In genomic region chr5:17874335-17874734, GRCm38 (mm10) we compare ENCODE assay signal across 24 mouse cellular contexts. TPM values are rescaled to one million over a fixed set of nuclear protein-coding genes. Genes with fewer than 3 reads are reported as not detected.
"Had no signal": no experiment of that assay in that cellular context is flagged by ENCODE, and none has a peak within 500 bp of the region (broad histone marks: within the 10 kb centered on the region; RNA-seq: fewer than 3 reads in every experiment).

No protein-coding gene starts in this region.

- H3K9me3 ChIP-seq: heart, embryonic 10.5 days; heart, embryonic 12.5 days; hindbrain, embryonic 10.5 days; hindbrain, embryonic 12.5 days; intestine, embryonic 15.5 days; kidney, embryonic 15.5 days; limb, embryonic 15.5 days; liver, embryonic 12.5 days had no signal

- H3K27ac ChIP-seq: heart, embryonic 10.5 days; hindbrain, embryonic 10.5 days; hindbrain, embryonic 12.5 days; hindbrain, embryonic 14.5 days; intestine, embryonic 15.5 days; kidney, embryonic 15.5 days; layer of hippocampus, adult 2 months; left cerebral cortex, adult 2 months; limb, embryonic 15.5 days; liver, embryonic 12.5 days; liver, embryonic 14.5 days had no signal

- H3K9ac ChIP-seq: heart, embryonic 12.5 days; hindbrain, embryonic 12.5 days; hindbrain, embryonic 14.5 days; intestine, embryonic 15.5 days; kidney, embryonic 15.5 days; limb, embryonic 15.5 days; liver, embryonic 12.5 days; liver, embryonic 14.5 days had no signal

- H3K27me3 ChIP-seq: heart, embryonic 12.5 days; hindbrain, embryonic 12.5 days; intestine, embryonic 15.5 days; kidney, embryonic 15.5 days; limb, embryonic 15.5 days; liver, embryonic 12.5 days had no signal

- DNase-seq: gastrocnemius, postnatal 10 days; gastrocnemius, postnatal 25 days; heart, adult 18-20 months; heart, postnatal 10 days; heart, postnatal 4 days; kidney, adult 2 months; kidney, adult 9 months; kidney, postnatal 14 days had no signal

- H3K4me2 ChIP-seq: heart, embryonic 12.5 days; hindbrain, embryonic 12.5 days; hindbrain, embryonic 14.5 days; intestine, embryonic 15.5 days; kidney, embryonic 15.5 days; limb, embryonic 15.5 days; liver, embryonic 12.5 days had no signal

- H3K4me1 ChIP-seq: hindbrain, embryonic 10.5 days; hindbrain, embryonic 12.5 days; intestine, embryonic 15.5 days; kidney, embryonic 15.5 days; limb, embryonic 15.5 days; liver, embryonic 12.5 days had no signal

- H3K36me3 ChIP-seq: heart, embryonic 10.5 days; heart, embryonic 12.5 days; hindbrain, embryonic 10.5 days; hindbrain, embryonic 12.5 days; intestine, embryonic 15.5 days; kidney, embryonic 15.5 days; limb, embryonic 15.5 days; liver, embryonic 12.5 days had no signal

- ATAC-seq: hindbrain, embryonic 16.5 days; inflammation-experienced regulatory T-cells, adult 6 months; intestine, embryonic 15.5 days; intestine, postnatal 0 days; liver, embryonic 12.5 days had no signal

- H3K4me3 ChIP-seq: heart, embryonic 10.5 days; heart, embryonic 12.5 days; hindbrain, embryonic 10.5 days; hindbrain, embryonic 12.5 days; intestine, embryonic 15.5 days; kidney, embryonic 15.5 days; layer of hippocampus, adult 2 months; left cerebral cortex, adult 2 months; limb, embryonic 15.5 days; liver, embryonic 12.5 days had no signal

RNA-seq across cellular contexts. Expression of gene Cd36, which starts 14.3 kb away (rescaled TPM):
- total RNA-seq: granulocyte monocyte progenitor cell, adult 5-6 weeks had no signal
